Mouse (Mus musculus): ENCODE measurements at regions not wholly inside any gene's neighbourhood (a gene's known extent, or its start where the extent isn't known, plus 50 kb on each side); places are given as distances from the start of the nearest gene placed in this dataset.

DNA sequence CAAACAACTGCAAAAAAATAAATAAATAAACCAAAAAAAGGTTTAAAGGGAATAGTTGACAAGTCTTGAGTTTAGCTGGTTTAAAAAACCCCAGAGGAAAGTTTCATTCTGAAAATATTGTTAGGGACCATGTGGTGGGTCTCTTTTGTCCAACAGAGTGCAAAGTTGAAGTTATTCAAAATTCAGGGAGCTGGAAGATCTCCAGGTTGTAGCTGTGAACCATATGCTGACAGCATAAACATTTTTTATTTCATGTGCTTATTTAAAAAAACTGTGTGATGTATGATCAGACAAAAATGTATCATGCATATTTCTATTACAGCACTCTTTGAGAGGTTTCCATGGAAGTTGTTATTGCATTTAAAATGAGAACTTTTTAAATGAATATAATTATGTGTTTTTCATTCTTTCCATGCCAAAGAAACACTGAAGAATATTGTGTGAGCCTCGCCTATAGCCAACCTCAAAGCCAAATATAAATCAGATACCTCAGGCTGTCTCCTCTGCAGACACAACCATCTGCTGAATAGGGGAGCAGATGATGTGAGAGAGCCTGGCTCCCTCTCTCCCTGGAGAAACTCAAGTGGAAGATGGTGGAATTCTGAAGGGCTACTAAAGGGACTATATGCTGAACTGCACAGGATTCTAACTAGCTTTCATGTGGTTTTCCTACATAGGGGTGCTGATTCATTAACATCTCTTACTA is 413.4 kb upstream of the Impad1 start:
- Histone ChIP-seq H3K27me3 (replicated peaks; ENCODE audit: control insufficient read depth, insufficient read depth, low read length) (no peaks in the 10 kb centered on the region), H3K4me2 (ENCODE audit: low read length) (no peak overlapping the region), H3K9me3 (ENCODE audit: control insufficient read depth, low read length) (no peaks in the 10 kb centered on the region), H3K4me1 (replicated peaks; ENCODE audit: control insufficient read depth, insufficient read depth, low read length) (no peaks in the 10 kb centered on the region), H3K9ac (ENCODE audit: low read length) (no peak overlapping the region), H3K27ac (ENCODE audit: low read depth) (no peak overlapping the region; the same call in 1 of the 2 replicates), H3K36me3 (ENCODE audit: control insufficient read depth, insufficient read depth, low read length) (no peaks in the 10 kb centered on the region), H3K4me3 (ENCODE audit: low read depth, low read length) (no peak overlapping the region)
- WGBS: 25% methylated on average over 1 of the region's 1 CpGs
- ATAC-seq (replicated peaks; ENCODE audit: low FRiP score, low TSS enrichment, low read depth) (no peak), DNase-seq (ENCODE audit: low spot score) (no peak)

DNA sequence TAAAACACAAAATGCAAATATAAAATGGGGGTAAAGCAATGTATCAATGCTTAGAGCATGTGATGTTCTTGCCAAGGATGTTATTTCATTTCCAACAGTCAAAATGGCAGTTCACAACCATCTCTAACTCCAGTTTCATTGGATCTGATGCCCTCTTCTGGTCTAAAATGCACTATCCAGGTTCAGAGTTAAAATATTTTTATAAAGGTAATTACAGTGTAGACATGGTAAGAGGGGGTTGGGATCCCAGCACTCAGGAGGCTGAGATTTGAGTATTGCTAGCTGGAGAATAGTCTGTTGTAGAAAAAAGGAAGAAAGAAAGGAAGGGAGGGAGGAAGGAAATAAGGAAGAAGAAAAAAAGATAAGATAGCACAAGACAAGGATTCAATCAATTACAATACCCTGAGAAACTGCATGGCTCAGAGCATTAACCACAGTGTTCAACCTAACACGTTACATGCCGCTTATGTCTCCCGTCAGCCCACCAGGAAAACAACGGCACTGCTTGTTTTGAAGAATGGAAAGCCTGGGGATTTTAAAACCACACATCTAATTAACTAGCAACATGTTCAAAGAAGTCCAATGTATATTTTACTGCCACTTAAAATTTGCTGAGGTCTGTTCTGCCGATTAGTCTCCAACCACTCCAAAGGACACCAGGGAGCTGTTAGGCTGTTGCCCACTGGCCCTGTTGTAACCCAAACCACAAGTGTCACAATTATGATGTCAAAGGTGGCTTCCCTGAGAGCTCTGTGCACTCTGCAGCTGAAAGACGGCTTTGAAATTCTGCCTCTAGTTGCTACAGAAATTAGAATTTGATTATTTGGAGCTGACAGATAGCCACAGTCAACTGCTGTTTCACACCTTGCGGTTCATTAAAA is 412.4 kb upstream of the Impad1 start:
- no peaks in the 10 kb centered on the region for H3K36me3 ChIP-seq (ENCODE audit: control insufficient read depth, insufficient read depth, low read length)
- no peak overlapping the region for H3K9ac ChIP-seq (ENCODE audit: low read length)
- no peak overlapping the region for H3K4me2 ChIP-seq (ENCODE audit: low read length)
- no peak overlapping the region for H3K27ac ChIP-seq (ENCODE audit: low read depth)
- H3K4me1 ChIP-seq (replicated peaks; ENCODE audit: control insufficient read depth, insufficient read depth, low read length): no peaks in the 10 kb centered on the region
- H3K27me3 ChIP-seq (replicated peaks; ENCODE audit: control insufficient read depth, insufficient read depth, low read length): no peaks in the 10 kb centered on the region
- DNase-seq (ENCODE audit: low spot score) (no peak), ATAC-seq (replicated peaks; ENCODE audit: low FRiP score, low TSS enrichment, low read depth) (no peak)
- no peak overlapping the region for H3K4me3 ChIP-seq (ENCODE audit: low read depth, low read length)
- no peaks in the 10 kb centered on the region for H3K9me3 ChIP-seq (ENCODE audit: control insufficient read depth, low read length)
- WGBS: 69% methylated on average over 7 of the region's 7 CpGs

- no peak overlapping the region for H3K4me3 ChIP-seq (ENCODE audit: low read depth, low read length)
- no peak overlapping the region for H3K27ac ChIP-seq (ENCODE audit: low read depth)
- H3K4me1 ChIP-seq (replicated peaks; ENCODE audit: control insufficient read depth, insufficient read depth, low read length): no peaks in the 10 kb centered on the region
- 65% methylated on average over 3 of the region's 3 CpGs for WGBS
- DNase-seq (ENCODE audit: low spot score) (no peak), ATAC-seq (replicated peaks; ENCODE audit: low FRiP score, low TSS enrichment, low read depth) (no peak)
- H3K9ac ChIP-seq (ENCODE audit: low read length): no peak overlapping the region
- H3K4me2 ChIP-seq (ENCODE audit: low read length): no peak overlapping the region
- no peaks in the 10 kb centered on the region for H3K9me3 ChIP-seq (ENCODE audit: control insufficient read depth, low read length)
- H3K27me3 ChIP-seq (replicated peaks; ENCODE audit: control insufficient read depth, insufficient read depth, low read length): no peaks in the 10 kb centered on the region
- no peaks in the 10 kb centered on the region for H3K36me3 ChIP-seq (ENCODE audit: control insufficient read depth, insufficient read depth, low read length)
These were observed 401.1 kb upstream of the Impad1 start for GRCm38 (mm10) chr4:5194272-5194671.

DNA sequence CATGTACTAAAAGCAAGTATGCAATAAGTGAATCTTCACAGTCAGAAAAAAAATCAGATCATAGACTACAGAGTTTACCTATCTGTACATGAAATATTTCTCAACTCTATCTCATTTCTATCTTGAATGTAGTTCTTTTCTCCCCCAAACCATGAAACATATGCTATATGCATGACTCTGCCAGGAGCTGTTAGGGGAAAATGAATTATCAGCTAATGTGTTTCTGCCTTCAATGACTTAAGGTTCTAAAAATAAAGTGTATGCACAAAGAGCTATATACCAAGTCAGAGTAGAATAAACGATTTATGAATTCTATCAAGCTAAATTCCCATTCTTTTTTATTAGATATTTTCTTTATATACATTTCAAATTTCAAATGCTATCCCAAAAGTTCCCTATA is 388.4 kb upstream of the Impad1 start:
- no peak overlapping the region for H3K9ac ChIP-seq (ENCODE audit: low read length)
- no peak overlapping the region for H3K4me2 ChIP-seq (ENCODE audit: low read length)
- DNase-seq (ENCODE audit: low spot score): no peak
- no peak overlapping the region for H3K27ac ChIP-seq (ENCODE audit: low read depth)
- no peaks in the 10 kb centered on the region for H3K4me1 ChIP-seq (replicated peaks; ENCODE audit: control insufficient read depth, insufficient read depth, low read length)
- no peaks in the 10 kb centered on the region for H3K9me3 ChIP-seq (ENCODE audit: control insufficient read depth, low read length)
- no peaks in the 10 kb centered on the region for H3K36me3 ChIP-seq (ENCODE audit: control insufficient read depth, insufficient read depth, low read length)
- 72% methylated on average over 1 of the region's 1 CpGs for WGBS
- no peak overlapping the region for H3K4me3 ChIP-seq (ENCODE audit: low read depth, low read length)
- H3K27me3 ChIP-seq (replicated peaks; ENCODE audit: control insufficient read depth, insufficient read depth, low read length): no peaks in the 10 kb centered on the region
- ATAC-seq (replicated peaks; ENCODE audit: low FRiP score, low TSS enrichment, low read depth): no peak

GRCm38 (mm10) chr4:5178991-5179693 is 386.0 kb upstream of the Impad1 start:
- no peak overlapping the region for H3K4me2 ChIP-seq (ENCODE audit: low read length)
- ATAC-seq (replicated peaks; ENCODE audit: low FRiP score, low TSS enrichment, low read depth): no peak
- DNase-seq (ENCODE audit: low spot score): no peak

GRCm38 (mm10) chr4:5165263-5165662 is 372.1 kb upstream of the Impad1 start:
- WGBS: 88% methylated on average over 1 of the region's 1 CpGs
- Histone ChIP-seq H3K4me1 (replicated peaks; ENCODE audit: control insufficient read depth, insufficient read depth, low read length) (no peaks in the 10 kb centered on the region), H3K4me3 (ENCODE audit: low read depth, low read length) (no peak overlapping the region), H3K9ac (ENCODE audit: low read length) (no peak overlapping the region), H3K4me2 (ENCODE audit: low read length) (no peak overlapping the region), H3K27me3 (replicated peaks; ENCODE audit: control insufficient read depth, insufficient read depth, low read length) (no peaks in the 10 kb centered on the region), H3K9me3 (ENCODE audit: control insufficient read depth, low read length) (no peaks in the 10 kb centered on the region), H3K36me3 (ENCODE audit: control insufficient read depth, insufficient read depth, low read length) (no peaks in the 10 kb centered on the region), H3K27ac (ENCODE audit: low read depth) (no peak overlapping the region)
- DNase-seq (ENCODE audit: low spot score) (no peak), ATAC-seq (replicated peaks; ENCODE audit: low FRiP score, low TSS enrichment, low read depth) (no peak)

More at GRCm38 (mm10) chr4:5178991-5179693, 386.0 kb upstream of the Impad1 start:
- H3K4me1 ChIP-seq (replicated peaks; ENCODE audit: control insufficient read depth, insufficient read depth, low read length): no peaks in the 10 kb centered on the region
- H3K9ac ChIP-seq (ENCODE audit: low read length): no peak overlapping the region
- 85% methylated on average over 11 of the region's 11 CpGs for WGBS
- H3K4me3 ChIP-seq (ENCODE audit: low read depth, low read length): no peak overlapping the region
- H3K27ac ChIP-seq (ENCODE audit: low read depth): no peak overlapping the region
- no peaks in the 10 kb centered on the region for H3K9me3 ChIP-seq (ENCODE audit: control insufficient read depth, low read length)
- H3K27me3 ChIP-seq (replicated peaks; ENCODE audit: control insufficient read depth, insufficient read depth, low read length): no peaks in the 10 kb centered on the region
- H3K36me3 ChIP-seq (ENCODE audit: control insufficient read depth, insufficient read depth, low read length): no peaks in the 10 kb centered on the region

DNA sequence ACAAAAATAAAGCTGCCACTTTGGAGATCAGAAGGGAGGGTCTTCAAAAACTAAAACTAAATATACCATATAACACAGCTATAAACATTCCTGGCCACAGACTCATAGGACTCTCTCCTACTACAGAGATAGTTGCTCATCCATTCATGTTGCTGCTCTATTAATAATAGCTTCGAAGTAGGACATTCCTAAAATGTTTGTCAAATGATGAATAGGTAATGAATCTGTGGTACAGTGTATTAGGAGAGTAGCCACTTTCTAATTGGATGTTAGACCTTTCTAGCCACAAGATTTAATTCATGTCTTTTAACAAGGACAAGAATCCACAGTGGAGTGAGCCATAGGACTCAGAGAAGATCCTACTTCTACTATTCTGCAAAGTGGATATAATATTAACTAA is 367.8 kb upstream of the Impad1 start:
- no peaks in the 10 kb centered on the region for H3K27me3 ChIP-seq (replicated peaks; ENCODE audit: control insufficient read depth, insufficient read depth, low read length)
- 70% methylated on average over 1 of the region's 1 CpGs for WGBS
- no peak overlapping the region for H3K9ac ChIP-seq (ENCODE audit: low read length)
- ATAC-seq (replicated peaks; ENCODE audit: low FRiP score, low TSS enrichment, low read depth) (no peak), DNase-seq (ENCODE audit: low spot score) (no peak)
- H3K36me3 ChIP-seq (ENCODE audit: control insufficient read depth, insufficient read depth, low read length): no peaks in the 10 kb centered on the region
- H3K9me3 ChIP-seq (ENCODE audit: control insufficient read depth, low read length): no peaks in the 10 kb centered on the region
- no peak overlapping the region for H3K4me2 ChIP-seq (ENCODE audit: low read length)
- H3K4me1 ChIP-seq (replicated peaks; ENCODE audit: control insufficient read depth, insufficient read depth, low read length): no peaks in the 10 kb centered on the region
- H3K4me3 ChIP-seq (ENCODE audit: low read depth, low read length): no peak overlapping the region
- no peak overlapping the region for H3K27ac ChIP-seq (ENCODE audit: low read depth)

- no peak for ATAC-seq (replicated peaks; ENCODE audit: low FRiP score, low TSS enrichment, low read depth)
- H3K27me3 ChIP-seq (replicated peaks; ENCODE audit: control insufficient read depth, insufficient read depth, low read length): no peaks in the 10 kb centered on the region
These were observed 337.6 kb upstream of the Impad1 start for GRCm38 (mm10) chr4:5130726-5131125.

More at GRCm38 (mm10) chr4:5130726-5131125, 337.6 kb upstream of the Impad1 start:
- Histone ChIP-seq H3K36me3 (ENCODE audit: control insufficient read depth, insufficient read depth, low read length) (no peaks in the 10 kb centered on the region), H3K9ac (ENCODE audit: low read length) (no peak overlapping the region), H3K4me1 (replicated peaks; ENCODE audit: control insufficient read depth, insufficient read depth, low read length) (no peaks in the 10 kb centered on the region), H3K9me3 (ENCODE audit: control insufficient read depth, low read length) (no peaks in the 10 kb centered on the region), H3K4me2 (ENCODE audit: low read length) (no peak overlapping the region), H3K27ac (ENCODE audit: low read depth) (no peak overlapping the region), H3K4me3 (ENCODE audit: low read depth, low read length) (no peak overlapping the region)
- DNase-seq (ENCODE audit: low spot score): no peak
- 20% methylated on average over 3 of the region's 3 CpGs for WGBS

Measured in intestine, embryonic 14.5 days (tissue).